Mouse (Mus musculus) kidney, embryonic 16.5 days (tissue): ENCODE data around the gene Myt1l. TPM values are rescaled to one million over a fixed set of nuclear protein-coding genes. Genes with fewer than 3 reads are reported as not detected.

ENCODE experiments used
- ATAC-seq: fragments of 200-750 bp; cut with Nextera tagmentation; 2 replicates; pipeline ENCODE4 v1.8.0; 2017; ENCODE audit warnings: moderate TSS enrichment; ENCODE audit not compliant: low FRiP score, low TSS enrichment
- H3K27ac ChIP-seq: fragments of 300-500 bp; sonication (generic); 2 replicates; pipeline ENCODE4 v1.5.1; 2014; ENCODE audit warnings: low read length
- H3K27me3 ChIP-seq: fragments of 300-500 bp; sonication (generic); 2 replicates; pipeline ENCODE4 v1.6.1; 2014; ENCODE audit warnings: low read length, control low read depth, mixed read lengths; ENCODE audit not compliant: insufficient read depth
- H3K36me3 ChIP-seq: fragments of 300-500 bp; sonication (generic); 2 replicates; pipeline ENCODE4 v1.6.1; 2014; ENCODE audit warnings: low read length, control low read depth, mixed read lengths; ENCODE audit not compliant: insufficient read depth
- H3K4me1 ChIP-seq: fragments of 300-500 bp; sonication (generic); 2 replicates; pipeline ENCODE4 v1.6.1; 2014; ENCODE audit warnings: low read length, control low read depth, mixed read lengths; ENCODE audit not compliant: insufficient read depth
- H3K4me2 ChIP-seq: fragments of 300-500 bp; sonication (generic); replicated peaks from 2 replicates; pipeline ENCODE4 v1.6.1; 2014; ENCODE audit warnings: low read depth, low read length
- H3K4me3 ChIP-seq: fragments of 300-500 bp; sonication (generic); 2 replicates; pipeline ENCODE4 v1.5.1; 2014; ENCODE audit warnings: mild to moderate bottlenecking, low read length
- H3K9ac ChIP-seq: fragments of 300-500 bp; sonication (generic); replicated peaks from 2 replicates; pipeline ENCODE4 v1.6.1; 2014; ENCODE audit warnings: low read length
- H3K9me3 ChIP-seq: fragments of 300-500 bp; sonication (generic); 2 replicates; pipeline ENCODE4 v1.6.1; 2016; ENCODE audit warnings: low read length, control low read depth
- WGBS: fragments of 180-500 bp; shearing (Covaris S2); extraction: QIAGEN DNeasy Blood & Tissue Kit; methylation state at CpG from one replicate; pipeline ENCODE4 v1.1.7; 2014; 5-methylcytosine and 5-hydroxymethylcytosine counted together
- polyA plus RNA-seq: library from polyadenylated mRNA; unstranded; fragments of >200 nt; fragmentation: Nextera tagmentation; extraction: Ambion mirVana; gene quantifications from 2 replicates; pipeline ENCODE4 v1.2.1, GENCODE M21; 2015

Gene Myt1l
- polyA plus RNA-seq, 1 experiment from 2014 or later: 0.41 TPM

DNA sequence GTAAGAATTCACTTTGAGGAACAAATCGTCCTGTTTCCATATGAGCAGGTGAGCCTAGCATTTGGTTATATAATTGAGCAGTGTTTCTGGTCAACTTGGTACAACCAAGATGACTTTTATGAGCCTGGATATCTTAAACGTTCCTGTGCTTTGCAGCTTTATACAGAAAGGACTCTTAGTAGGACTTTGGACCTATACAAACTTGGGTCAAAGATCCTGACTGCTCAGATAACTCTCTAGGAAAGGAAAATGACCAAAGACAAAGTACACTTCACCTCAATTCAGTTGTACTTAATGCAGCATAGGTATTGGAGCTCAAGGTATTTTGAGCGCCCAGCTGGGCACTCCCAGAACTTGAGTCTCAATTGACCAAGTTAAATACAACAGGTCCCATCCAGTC, 388.0 kb downstream of the Myt1l start:
- Histone ChIP-seq H3K27me3 (no peaks in the 10 kb centered on the region), H3K36me3 (no peaks in the 10 kb centered on the region), H3K4me3 (no peak overlapping the region), H3K4me1 (no peaks in the 10 kb centered on the region), H3K27ac (no peak overlapping the region), H3K9ac (no peak overlapping the region), H3K4me2 (no peak overlapping the region), H3K9me3 (no peaks in the 10 kb centered on the region)
- no peak for ATAC-seq
- 85% methylated on average over 3 of the region's 3 CpGs for WGBS

DNA sequence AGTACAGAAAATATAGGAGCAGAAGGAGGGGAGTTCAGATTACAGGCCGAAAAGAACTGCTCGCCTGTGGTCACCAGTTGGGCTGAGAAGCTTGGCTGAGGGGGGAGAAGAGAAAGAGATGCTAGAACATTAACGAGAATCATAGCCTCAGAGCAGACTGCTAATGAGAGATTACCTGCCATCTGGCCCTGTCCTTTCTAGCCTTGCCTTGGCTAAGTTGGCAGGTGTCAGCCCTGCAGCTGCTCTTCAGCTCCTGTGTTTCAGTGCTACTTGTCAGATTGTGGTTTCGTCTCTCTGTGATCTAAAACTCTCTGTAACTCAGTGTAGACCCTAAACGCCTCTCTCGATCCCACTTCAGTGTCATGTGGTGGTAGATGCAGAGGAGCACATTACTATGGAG, 388.6 kb downstream of the Myt1l start:
- Histone ChIP-seq H3K27ac (no peak overlapping the region), H3K27me3 (no peaks in the 10 kb centered on the region), H3K9ac (no peak overlapping the region), H3K36me3 (no peaks in the 10 kb centered on the region), H3K4me1 (no peaks in the 10 kb centered on the region), H3K4me2 (no peak overlapping the region), H3K9me3 (no peaks in the 10 kb centered on the region), H3K4me3 (no peak overlapping the region)
- ATAC-seq: no peak
- WGBS: 81% methylated on average over 6 of the region's 6 CpGs

GRCm38 (mm10) chr12:29920298-29920697, 392.1 kb downstream of the Myt1l start:
- Histone ChIP-seq H3K27me3 (no peaks in the 10 kb centered on the region), H3K9ac (no peak overlapping the region), H3K36me3 (no peaks in the 10 kb centered on the region), H3K9me3 (no peaks in the 10 kb centered on the region), H3K27ac (no peak overlapping the region), H3K4me1 (no peaks in the 10 kb centered on the region), H3K4me2 (no peak overlapping the region), H3K4me3 (no peak overlapping the region)
- 78% methylated on average over 7 of the region's 7 CpGs for WGBS
- ATAC-seq: no peak

DNA sequence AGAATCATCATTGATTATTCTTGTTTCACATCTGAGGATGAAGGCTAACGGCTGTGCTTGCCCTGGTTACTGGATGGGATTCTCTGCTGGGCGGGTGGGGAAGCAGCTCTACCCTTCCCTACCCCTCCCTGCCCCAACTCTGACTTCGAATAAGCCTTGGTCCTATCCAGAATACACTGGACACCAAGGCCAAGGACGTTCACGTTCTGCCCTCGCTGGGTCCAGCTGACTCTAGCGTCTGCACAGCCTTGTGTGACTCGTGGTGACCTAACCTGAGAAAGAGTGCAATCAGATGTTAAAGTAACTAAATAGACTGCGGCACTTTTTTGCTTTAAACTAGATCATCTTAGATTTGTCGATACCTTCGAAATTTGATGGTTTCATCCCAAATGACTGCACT, 393.3 kb downstream of the Myt1l start:
- no peak for ATAC-seq
- H3K9me3 ChIP-seq: no peaks in the 10 kb centered on the region
- no peaks in the 10 kb centered on the region for H3K4me1 ChIP-seq
- WGBS: 78% methylated on average over 11 of the region's 11 CpGs
- no peak overlapping the region for H3K9ac ChIP-seq
- no peak overlapping the region for H3K4me3 ChIP-seq
- H3K36me3 ChIP-seq: no peaks in the 10 kb centered on the region
- no peak overlapping the region for H3K4me2 ChIP-seq
- no peaks in the 10 kb centered on the region for H3K27me3 ChIP-seq
- H3K27ac ChIP-seq: no peak overlapping the region

DNA sequence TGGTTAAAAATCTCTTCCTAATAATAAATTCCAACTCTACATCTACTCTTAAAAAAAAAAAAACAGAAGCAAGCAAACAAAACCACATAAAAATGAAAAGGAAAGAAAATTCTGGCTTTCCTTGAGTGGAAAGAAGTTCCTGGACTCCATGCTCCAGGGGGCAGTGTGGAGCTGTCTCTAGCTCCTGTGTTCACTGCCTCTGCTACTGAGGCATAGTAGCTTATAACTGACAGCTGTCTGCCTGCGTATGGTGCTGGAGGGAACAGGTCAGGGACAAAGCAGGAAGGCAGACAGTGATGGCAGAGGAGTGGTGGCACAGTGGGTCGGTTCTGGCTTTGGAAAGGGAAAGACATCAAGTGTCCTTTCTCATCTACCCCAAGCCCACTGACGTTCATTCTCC, 398.7 kb downstream of the Myt1l start:
- Histone ChIP-seq H3K9ac (no peak overlapping the region), H3K27me3 (no peaks in the 10 kb centered on the region), H3K4me3 (no peak overlapping the region), H3K9me3 (no peaks in the 10 kb centered on the region), H3K4me2 (no peak overlapping the region), H3K27ac (no peak overlapping the region), H3K36me3 (no peaks in the 10 kb centered on the region), H3K4me1 (no peaks in the 10 kb centered on the region)
- ATAC-seq: no peak
- 37% methylated on average over 3 of the region's 3 CpGs for WGBS

- no peak overlapping the region for H3K27ac ChIP-seq
- H3K4me3 ChIP-seq: no peak overlapping the region
- H3K9ac ChIP-seq: no peak overlapping the region
- no peaks in the 10 kb centered on the region for H3K9me3 ChIP-seq
- WGBS: 84% methylated on average over 1 of the region's 1 CpGs
- H3K4me1 ChIP-seq: no peaks in the 10 kb centered on the region
- H3K27me3 ChIP-seq: no peaks in the 10 kb centered on the region
- no peak for ATAC-seq
- no peak overlapping the region for H3K4me2 ChIP-seq
- H3K36me3 ChIP-seq: no peaks in the 10 kb centered on the region
These were observed 402.4 kb downstream of the Myt1l start for GRCm38 (mm10) chr12:29930591-29930990.

- no peak for ATAC-seq
- Histone ChIP-seq H3K9me3 (no peaks in the 10 kb centered on the region), H3K4me3 (no peak overlapping the region), H3K4me2 (no peak overlapping the region), H3K9ac (no peak overlapping the region), H3K4me1 (no peaks in the 10 kb centered on the region), H3K36me3 (no peaks in the 10 kb centered on the region), H3K27me3 (no peaks in the 10 kb centered on the region), H3K27ac (no peak overlapping the region)
- 97% methylated on average over 1 of the region's 1 CpGs for WGBS
These were observed 404.8 kb downstream of the Myt1l start for GRCm38 (mm10) chr12:29932951-29933350.

DNA sequence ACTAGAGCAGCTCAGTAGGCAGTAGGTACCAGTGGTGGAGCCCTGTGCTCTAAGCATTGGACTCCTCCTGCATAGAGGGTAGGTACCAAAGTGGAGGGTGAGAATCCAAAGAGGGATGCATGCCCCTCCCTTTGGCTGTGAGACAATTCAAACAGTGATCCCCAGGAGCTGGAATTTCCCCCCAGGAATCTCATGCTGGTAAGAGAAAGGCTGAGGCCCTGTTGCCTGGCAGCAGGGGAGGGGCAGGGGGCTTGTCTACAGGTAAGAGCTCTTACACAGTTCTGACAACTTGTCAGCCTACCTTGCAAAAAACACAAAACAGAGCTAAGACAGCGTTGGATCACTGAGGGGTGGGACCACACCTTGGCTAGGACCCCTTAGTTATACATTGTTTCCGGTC, 405.3 kb downstream of the Myt1l start:
- Histone ChIP-seq H3K4me1 (no peaks in the 10 kb centered on the region), H3K4me3 (no peak overlapping the region), H3K27me3 (no peaks in the 10 kb centered on the region), H3K4me2 (no peak overlapping the region), H3K9ac (no peak overlapping the region), H3K27ac (no peak overlapping the region), H3K9me3 (no peaks in the 10 kb centered on the region), H3K36me3 (no peaks in the 10 kb centered on the region)
- no peak for ATAC-seq
- WGBS: 58% methylated on average over 2 of the region's 2 CpGs

- no peaks in the 10 kb centered on the region for H3K9me3 ChIP-seq
- H3K9ac ChIP-seq: no peak overlapping the region
- no peak for ATAC-seq
- 56% methylated on average over 8 of the region's 8 CpGs for WGBS
- H3K4me2 ChIP-seq: no peak overlapping the region
- peaks cover under 1% of the 10 kb centered on the region for H3K4me1 ChIP-seq
- H3K27ac ChIP-seq: no peak overlapping the region
- H3K36me3 ChIP-seq: no peaks in the 10 kb centered on the region
- no peak overlapping the region for H3K4me3 ChIP-seq
- no peaks in the 10 kb centered on the region for H3K27me3 ChIP-seq
These were observed 406.0 kb downstream of the Myt1l start for GRCm38 (mm10) chr12:29934120-29934581.

DNA sequence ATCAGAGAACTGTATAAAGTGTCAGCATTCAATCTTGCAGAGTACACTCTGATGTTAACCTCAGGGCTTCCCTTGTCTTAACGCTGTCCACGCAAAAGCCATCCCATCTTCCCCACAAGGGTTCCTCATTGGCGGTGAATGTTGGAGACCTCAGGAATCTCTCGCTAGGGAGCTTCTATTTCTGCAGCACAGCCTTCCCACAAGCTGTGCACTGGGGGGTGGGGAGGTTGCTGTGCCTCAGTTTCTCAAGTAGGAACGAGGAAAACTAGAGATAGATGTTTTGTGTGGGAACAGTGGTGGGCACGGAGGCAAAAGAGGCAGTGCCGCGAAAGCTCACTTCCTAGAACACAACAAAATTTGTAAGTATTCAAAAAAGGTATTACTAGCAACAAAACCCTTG, 409.1 kb downstream of the Myt1l start, which contains the start of gene Pxdn:
TSS of gene Pxdn (plus strand) at position 301 of the 400 bp plus-strand sequence.
- Histone ChIP-seq H3K9me3 (no peaks in the 10 kb centered on the region), H3K4me3 (peak within 1 kb of the TSS; percentile 84), H3K4me1 (peaks cover 17% of the 10 kb centered on the region), H3K9ac (peak within 1 kb of the TSS; percentile 90), H3K27me3 (no peaks in the 10 kb centered on the region), H3K36me3 (no peaks in the 10 kb centered on the region), H3K27ac (peak within 1 kb of the TSS; percentile 88), H3K4me2 (peak within 1 kb of the TSS; percentile 64)
- ATAC-seq: no peak
- 36% methylated on average over 8 of the region's 8 CpGs for WGBS
